Mouse (Mus musculus) kidney, adult 9 months (tissue): ENCODE measurements around the gene Zfp808.
"Not testable (repeated sequence)": the region's sequence is repeated elsewhere in the genome, so short reads cannot be mapped to it uniquely, and the experiment has no call there.

Experiments used
- DNase-seq: peaks from one replicate; pipeline ENCODE4 v3.0.0; 2022

Zfp808 gene

GRCm38 (mm10) chr13:62129432-62130171 lies at the start of gene Zfp808:
TSS of gene Zfp808 (plus strand) at chr13:62129886.
- DNase-seq, result peak; percentile 71

GRCm38 (mm10) chr13:62098786-62099185 lies 30.9 kb upstream of the Zfp808 start:
- not testable (repeated sequence) for DNase-seq

DNA sequence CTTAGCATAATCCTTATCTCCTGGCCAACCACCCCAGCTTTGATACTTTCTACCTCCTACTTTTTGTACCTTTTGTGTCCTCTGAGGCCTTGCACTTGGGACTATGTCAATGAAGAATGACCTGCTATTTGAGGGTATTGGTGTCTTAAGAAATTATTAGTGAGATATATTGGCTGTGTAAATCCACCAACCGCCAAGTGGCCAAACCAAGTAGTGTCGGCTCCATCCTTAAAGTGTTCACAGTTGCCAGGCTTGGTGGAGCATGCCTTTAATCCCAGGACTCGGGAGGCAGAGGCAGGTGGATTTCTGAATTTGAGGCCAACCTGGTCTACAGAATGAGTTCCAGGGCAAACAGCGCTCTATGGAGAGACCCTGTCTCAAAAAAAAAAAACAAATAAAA lies 30.2 kb upstream of the Zfp808 start:
- DNase-seq, result not testable (repeated sequence)

DNA sequence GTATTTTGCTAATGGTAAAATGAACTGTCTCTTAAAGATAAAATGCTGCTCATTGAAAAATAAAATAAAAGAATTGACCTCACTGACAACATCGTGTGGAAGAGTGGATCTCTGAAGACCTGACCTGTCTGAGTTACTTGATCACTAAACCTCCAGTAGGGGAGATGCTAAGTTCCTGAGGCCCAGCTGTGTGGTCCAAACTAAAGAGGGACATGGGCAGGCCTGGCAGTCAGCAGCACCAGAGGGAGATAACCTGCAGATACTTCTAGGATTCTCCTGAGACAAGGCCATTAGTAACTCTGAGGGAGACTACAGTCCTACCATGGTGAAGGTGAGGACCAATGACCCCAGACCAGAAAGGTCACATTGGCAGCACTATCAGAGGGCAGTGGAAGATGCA lies 27.3 kb upstream of the Zfp808 start:
- DNase-seq, result not testable (repeated sequence)

- DNase-seq, result peak; percentile 18
These were observed 13.8 kb upstream of the Zfp808 start for GRCm38 (mm10) chr13:62115861-62116260.

DNA sequence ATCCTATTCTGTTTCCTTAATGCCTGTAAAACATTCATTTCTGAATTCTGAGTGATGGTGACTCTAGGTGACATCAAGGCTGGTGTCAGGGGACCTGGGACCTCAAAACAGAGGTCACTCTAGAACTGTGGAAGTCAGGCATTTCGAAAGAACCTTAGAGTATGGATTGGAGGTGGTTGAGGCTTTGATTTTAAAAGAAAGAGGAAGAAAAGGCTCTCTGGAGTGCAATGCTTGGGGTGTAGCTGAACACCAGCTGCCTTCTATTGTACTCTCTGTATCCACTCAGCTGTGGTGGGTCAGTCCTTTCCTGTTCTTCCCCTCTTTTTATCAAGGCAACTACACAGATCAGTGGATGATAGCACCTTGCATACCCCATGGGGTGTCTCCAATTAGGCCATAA lies 8.1 kb upstream of the Zfp808 start:
- not testable (repeated sequence) for DNase-seq

DNA sequence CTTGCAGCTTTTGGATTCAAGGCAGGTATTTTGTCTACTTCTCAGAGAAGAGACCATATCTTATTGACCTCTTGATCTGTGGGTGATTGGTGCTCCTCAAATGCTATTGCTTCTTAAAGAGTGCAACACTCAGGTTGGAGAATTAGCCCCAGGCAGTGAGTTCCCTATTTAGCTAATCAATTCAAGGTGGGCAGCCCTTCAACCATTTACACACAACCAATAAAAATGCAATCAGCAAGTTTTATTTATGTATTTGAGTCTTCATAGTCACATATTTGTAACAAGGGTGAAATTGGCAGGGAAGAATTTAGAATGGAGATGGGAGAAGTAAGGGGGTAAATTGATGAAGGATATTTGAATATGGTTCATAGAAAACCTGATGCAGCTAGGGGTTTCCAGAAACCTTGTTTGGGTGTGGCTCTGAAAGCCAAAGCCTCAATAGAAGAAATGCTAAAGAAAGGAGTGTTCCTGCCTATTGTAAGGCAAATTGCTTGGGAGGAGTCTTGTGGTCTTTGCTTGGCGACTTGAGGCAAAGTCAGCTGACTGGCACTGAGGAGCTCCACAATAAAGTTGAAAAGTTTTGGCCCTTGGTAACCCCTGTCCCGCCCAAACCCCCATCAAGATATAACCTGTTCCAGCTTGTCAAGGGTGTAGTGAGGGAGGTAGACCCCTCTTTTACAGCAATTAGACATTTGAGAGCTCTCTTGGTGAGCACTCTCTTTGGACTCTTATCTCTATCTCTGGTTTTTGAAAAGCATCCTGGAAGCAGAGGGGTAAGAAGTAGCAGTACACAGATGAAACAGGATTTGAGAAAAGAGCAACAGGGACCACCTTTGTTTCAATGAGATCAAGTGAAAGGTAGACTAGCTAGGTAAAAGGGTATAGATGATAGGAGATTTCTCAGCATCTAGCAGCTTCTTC lies 52.4 kb downstream of the Zfp808 start:
- DNase-seq, result not testable (repeated sequence)

- DNase-seq, result no peak
These were observed 115.6 kb downstream of the Zfp808 start for GRCm38 (mm10) chr13:62245264-62245663.

- DNase-seq, result not testable (repeated sequence)
These were observed 125.5 kb downstream of the Zfp808 start for GRCm38 (mm10) chr13:62255226-62255625.

DNA sequence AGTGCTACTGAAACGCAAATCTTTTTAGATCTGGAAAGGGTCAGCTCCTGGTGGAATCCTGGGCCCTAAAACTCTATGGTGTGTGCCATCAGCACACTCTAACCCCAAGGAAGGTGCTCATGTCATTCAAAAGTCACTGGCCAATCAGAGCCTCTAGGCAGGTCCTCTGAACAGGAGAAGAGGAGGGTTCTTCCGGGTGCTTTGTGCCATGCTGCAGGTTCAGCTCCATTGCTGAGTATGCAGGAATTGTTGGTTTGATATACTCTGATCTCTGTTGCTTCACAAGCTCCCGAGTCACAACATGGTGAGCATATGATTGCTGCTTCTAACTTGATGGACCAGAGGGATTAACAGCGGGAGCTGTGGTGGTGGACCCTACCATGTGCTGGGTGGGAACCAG lies 133.7 kb downstream of the Zfp808 start:
- DNase-seq, result no peak
